Mouse (Mus musculus): ENCODE measurements around the gene Sulf2. TPM values are rescaled to one million over a fixed set of nuclear protein-coding genes. Genes with fewer than 3 reads are reported as not detected.

Gene Sulf2
- total and polyA plus RNA-seq, 3 experiments = not detected

DNA sequence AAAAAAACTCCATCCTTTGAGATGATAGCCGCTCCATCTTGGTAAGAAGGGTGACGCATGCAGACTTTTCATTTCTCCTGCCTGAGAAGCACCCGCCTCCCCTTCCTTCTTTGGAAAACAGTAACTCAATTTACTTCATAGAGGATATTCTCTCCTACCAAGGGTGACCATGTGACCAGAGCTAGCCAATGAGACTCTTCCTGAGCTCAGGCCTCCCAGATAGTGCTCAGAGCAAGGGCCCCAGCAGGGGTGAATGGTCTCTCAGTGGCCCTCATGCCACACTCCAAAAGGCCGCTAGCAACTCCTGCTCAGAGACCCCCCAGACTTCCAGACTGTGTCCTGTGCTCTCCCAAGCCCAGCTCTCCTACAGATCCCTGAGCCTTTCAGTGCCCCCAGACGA, 11.6 kb downstream of the Sulf2 start:
- Histone ChIP-seq H3K79me2 (replicated peaks; ENCODE audit: control insufficient read depth, extremely low read depth, insufficient read depth, poor library complexity, severe bottlenecking) (no peaks in the 10 kb centered on the region), H3K4me3 (replicated peaks in 1 of 3; ENCODE audit: low read depth in 2 of 3, low read length in 2 of 3, poor library complexity in 1 of 3) (no peak overlapping the region), H3K9ac (ENCODE audit: insufficient read depth, low read depth) (no peak overlapping the region), H3K27me3 (replicated peaks) (peaks cover 49% of the 10 kb centered on the region), H3K27ac (ENCODE audit: insufficient read depth, low read depth) (no peak overlapping the region), H3K36me3 (replicated peaks in 1 of 2; ENCODE audit: control insufficient read depth in 1 of 2, insufficient read depth in 1 of 2, low read length in 1 of 2) (no peaks in the 10 kb centered on the region), H3K4me1 (ENCODE audit: control insufficient read depth in 1 of 2, insufficient read depth in 2 of 2) (no peaks in the 10 kb centered on the region), H3K9me3 (replicated peaks; ENCODE audit: low read length) (no peaks in the 10 kb centered on the region), H3K4me2 (ENCODE audit: insufficient read depth, low read depth, poor library complexity, severe bottlenecking) (no peak overlapping the region)
- no peak for DNase-seq (ENCODE audit: extremely low read depth)
- no peak for TF ChIP-seq CTCF (conservative IDR thresholded peaks at IDR 0.05 in 1 of 2, IDR thresholded peaks at IDR 0.05 in 1 of 2; ENCODE audit: low read depth in 2 of 2, low read length in 2 of 2)
- peak; percentile 22; the same call in 1 of the 2 replicates for TF ChIP-seq USF1 (IDR thresholded peaks at IDR 0.05; ENCODE audit: low read depth, low read length)
- TF ChIP-seq POLR2A (IDR thresholded peaks at IDR 0.05; ENCODE audit: low read depth, low read length) = no peak
- dilution Hi-C loops (cut with MboI; ENCODE audit: extremely low pct_ligation_motif_present, extremely low pct_unique_long_range_greater_than_20kb, low sequenced_read_pairs) (no loop called here), in situ Hi-C loops (cut with MboI; ENCODE audit: low pct_ligation_motif_present, low pct_unique_long_range_greater_than_20kb, low sequenced_read_pairs) (no loop called here)

DNA sequence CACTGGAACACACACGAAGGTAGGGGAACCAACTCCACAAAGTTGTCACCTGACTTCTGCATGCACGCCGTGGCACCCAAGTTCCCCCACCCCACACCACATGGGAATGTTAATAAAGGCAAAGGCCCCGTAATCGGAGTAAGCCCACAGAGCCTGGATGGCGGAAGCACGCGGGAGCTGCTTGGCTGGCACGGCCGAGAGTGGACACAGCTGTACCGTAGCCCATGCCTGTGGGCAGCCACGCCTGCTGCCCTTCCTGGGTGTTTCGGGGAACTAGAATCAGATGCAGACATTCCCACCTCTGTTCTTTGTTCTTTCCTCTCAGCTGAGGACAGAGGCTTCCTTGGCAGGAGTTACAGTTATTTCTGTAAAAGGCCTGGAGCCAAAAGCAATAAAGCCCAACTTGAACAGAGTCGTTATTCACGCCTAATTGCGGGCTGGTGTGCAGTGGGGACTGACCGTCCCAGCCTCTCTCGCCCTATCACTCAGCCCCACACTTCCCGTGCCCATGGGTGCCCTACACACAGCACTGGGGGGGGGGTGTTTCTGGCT, 12.8 kb downstream of the Sulf2 start:
- Histone ChIP-seq H3K4me2 (ENCODE audit: insufficient read depth, low read depth, poor library complexity, severe bottlenecking) (no peak overlapping the region), H3K9me3 (replicated peaks; ENCODE audit: low read length) (no peaks in the 10 kb centered on the region), H3K4me1 (ENCODE audit: control insufficient read depth in 1 of 2, insufficient read depth in 2 of 2) (no peaks in the 10 kb centered on the region), H3K79me2 (replicated peaks; ENCODE audit: control insufficient read depth, extremely low read depth, insufficient read depth, poor library complexity, severe bottlenecking) (no peaks in the 10 kb centered on the region), H3K27me3 (replicated peaks) (peaks cover 52% of the 10 kb centered on the region), H3K27ac (ENCODE audit: insufficient read depth, low read depth) (no peak overlapping the region), H3K36me3 (replicated peaks in 1 of 2; ENCODE audit: control insufficient read depth in 1 of 2, insufficient read depth in 1 of 2, low read length in 1 of 2) (no peaks in the 10 kb centered on the region), H3K4me3 (replicated peaks in 1 of 3; ENCODE audit: low read depth in 2 of 3, low read length in 2 of 3, poor library complexity in 1 of 3) (no peak overlapping the region), H3K9ac (ENCODE audit: insufficient read depth, low read depth) (no peak overlapping the region)
- DNase-seq (ENCODE audit: extremely low read depth) = no peak
- in situ Hi-C loops (cut with MboI; ENCODE audit: low pct_ligation_motif_present, low pct_unique_long_range_greater_than_20kb, low sequenced_read_pairs) (no loop called here), dilution Hi-C loops (cut with MboI; ENCODE audit: extremely low pct_ligation_motif_present, extremely low pct_unique_long_range_greater_than_20kb, low sequenced_read_pairs) (no loop called here)
- TF ChIP-seq RAD21 (IDR thresholded peaks at IDR 0.05; ENCODE audit: low read depth, low read length) (no peak), ETS1 (conservative IDR thresholded peaks at IDR 0.05; ENCODE audit: low read depth, low read length) (no peak), MEF2A (IDR thresholded peaks at IDR 0.05; ENCODE audit: borderline replicate concordance, low read depth, low read length) (no peak), ZKSCAN1 (IDR thresholded peaks at IDR 0.05; ENCODE audit: borderline replicate concordance, low read depth, low read length) (no peak)

DNA sequence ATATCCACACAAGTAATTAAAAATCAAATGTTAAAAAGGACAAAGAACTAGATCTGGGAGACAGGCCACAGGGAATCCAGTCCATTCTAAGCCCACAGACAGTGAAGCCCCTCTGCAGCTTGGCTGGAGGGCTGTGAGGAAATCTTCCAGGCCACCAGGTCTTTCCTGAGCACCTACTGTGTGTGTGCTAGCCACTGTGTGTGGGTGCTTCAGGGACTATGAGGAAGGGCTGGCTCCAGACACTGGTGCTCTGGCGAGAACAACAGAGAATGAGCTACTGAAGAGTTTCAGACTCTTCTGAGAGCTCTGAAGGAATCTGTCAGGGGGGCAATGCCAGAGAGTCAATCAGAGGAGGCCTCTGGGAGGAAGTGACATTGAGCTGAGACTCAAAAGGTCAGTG, 13.6 kb downstream of the Sulf2 start:
- Histone ChIP-seq H3K36me3 (replicated peaks in 1 of 2; ENCODE audit: control insufficient read depth in 1 of 2, insufficient read depth in 1 of 2, low read length in 1 of 2) (no peaks in the 10 kb centered on the region), H3K4me1 (ENCODE audit: control insufficient read depth in 1 of 2, insufficient read depth in 2 of 2) (no peaks in the 10 kb centered on the region), H3K4me3 (replicated peaks in 1 of 3; ENCODE audit: low read depth in 2 of 3, low read length in 2 of 3, poor library complexity in 1 of 3) (no peak overlapping the region), H3K27ac (ENCODE audit: insufficient read depth, low read depth) (no peak overlapping the region), H3K4me2 (ENCODE audit: insufficient read depth, low read depth, poor library complexity, severe bottlenecking) (no peak overlapping the region), H3K27me3 (replicated peaks) (peaks cover 52% of the 10 kb centered on the region), H3K79me2 (replicated peaks; ENCODE audit: control insufficient read depth, extremely low read depth, insufficient read depth, poor library complexity, severe bottlenecking) (no peaks in the 10 kb centered on the region), H3K9me3 (replicated peaks; ENCODE audit: low read length) (no peaks in the 10 kb centered on the region), H3K9ac (ENCODE audit: insufficient read depth, low read depth) (no peak overlapping the region)
- no peak for DNase-seq (ENCODE audit: extremely low read depth)
- dilution Hi-C loops (cut with MboI; ENCODE audit: extremely low pct_ligation_motif_present, extremely low pct_unique_long_range_greater_than_20kb, low sequenced_read_pairs) (no loop called here), in situ Hi-C loops (cut with MboI; ENCODE audit: low pct_ligation_motif_present, low pct_unique_long_range_greater_than_20kb, low sequenced_read_pairs) (no loop called here)
- TF ChIP-seq ZNF384 (IDR thresholded peaks at IDR 0.05; ENCODE audit: low read depth, low read length) = no peak
- TF ChIP-seq MAFK (IDR thresholded peaks at IDR 0.05; ENCODE audit: insufficient replicate concordance, low read length) = no peak
- TF ChIP-seq PAX5 (IDR thresholded peaks at IDR 0.05; ENCODE audit: low read length) = no peak
- TF ChIP-seq JUN (IDR thresholded peaks at IDR 0.05; ENCODE audit: insufficient read depth, low read depth, low read length) = no peak
- no peak for TF ChIP-seq MXI1 (IDR thresholded peaks at IDR 0.05; ENCODE audit: low read depth, low read length)
- TF ChIP-seq BHLHE40 (IDR thresholded peaks at IDR 0.05; ENCODE audit: low read depth, low read length) = no peak
- TF ChIP-seq IRF4 (IDR thresholded peaks at IDR 0.05; ENCODE audit: low read depth, low read length) = no peak
- no peak for TF ChIP-seq TBP (conservative IDR thresholded peaks at IDR 0.05; ENCODE audit: low read depth, low read length)
- no peak for TF ChIP-seq MYC (IDR thresholded peaks at IDR 0.05; ENCODE audit: low read depth, low read length)
- TF ChIP-seq TCF12 (IDR thresholded peaks at IDR 0.05; ENCODE audit: low read depth, low read length) = no peak
